Mouse (Mus musculus): ENCODE results near the gene Ablim1. TPM values are rescaled to one million over a fixed set of nuclear protein-coding genes. Genes with fewer than 3 reads are reported as not detected.

The Ablim1 gene
- total RNA-seq, 4 experiments from 2014 or later, result 103 to 121 (median 110) TPM

DNA sequence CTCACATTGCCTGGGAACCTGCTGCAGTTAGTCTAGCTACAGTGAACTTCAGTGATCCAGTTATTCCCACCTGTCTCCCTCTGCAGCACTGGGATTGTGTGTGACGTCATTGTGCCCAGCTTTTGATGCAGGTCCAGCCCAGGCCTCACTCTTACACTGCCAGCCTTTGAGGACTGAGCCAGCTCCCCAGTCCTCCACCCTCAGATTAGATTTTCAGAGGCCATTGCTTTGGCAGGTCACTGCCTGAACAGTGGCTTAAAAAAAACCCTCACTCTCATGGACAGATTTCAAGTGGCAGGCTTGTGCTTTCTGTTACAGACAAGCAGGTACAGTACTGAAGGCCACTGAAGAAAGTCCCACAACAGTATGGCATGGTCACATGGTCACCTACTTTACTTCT lies 30.0 kb upstream of the Ablim1 start:
- DNase-seq (ENCODE audit: low spot score in 2 of 2), result no peak

DNA sequence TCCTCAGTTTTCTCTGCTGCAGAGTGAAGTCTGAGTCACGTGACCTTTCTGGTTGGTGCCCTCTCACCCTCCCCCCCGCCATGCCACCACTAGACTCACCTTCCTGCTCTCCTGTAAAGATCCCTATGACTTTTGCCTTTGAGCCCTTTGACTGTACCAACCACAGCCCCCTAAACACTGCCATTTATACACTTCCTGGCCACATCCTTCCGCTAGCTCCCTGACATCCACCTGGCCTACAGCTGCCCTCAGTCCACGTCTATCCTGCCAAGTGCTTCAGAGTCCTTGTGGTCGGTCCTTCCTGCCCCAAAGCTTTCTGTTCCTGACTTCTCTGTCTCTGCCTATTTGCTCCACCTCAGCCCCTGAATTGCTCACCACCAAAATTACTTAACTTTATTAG lies 29.1 kb upstream of the Ablim1 start:
- DNase-seq (ENCODE audit: low spot score in 2 of 2), result no peak

- no peak for DNase-seq (ENCODE audit: low spot score in 2 of 2)
These were observed 26.4 kb upstream of the Ablim1 start for GRCm38 (mm10) chr19:57340900-57341742.

DNA sequence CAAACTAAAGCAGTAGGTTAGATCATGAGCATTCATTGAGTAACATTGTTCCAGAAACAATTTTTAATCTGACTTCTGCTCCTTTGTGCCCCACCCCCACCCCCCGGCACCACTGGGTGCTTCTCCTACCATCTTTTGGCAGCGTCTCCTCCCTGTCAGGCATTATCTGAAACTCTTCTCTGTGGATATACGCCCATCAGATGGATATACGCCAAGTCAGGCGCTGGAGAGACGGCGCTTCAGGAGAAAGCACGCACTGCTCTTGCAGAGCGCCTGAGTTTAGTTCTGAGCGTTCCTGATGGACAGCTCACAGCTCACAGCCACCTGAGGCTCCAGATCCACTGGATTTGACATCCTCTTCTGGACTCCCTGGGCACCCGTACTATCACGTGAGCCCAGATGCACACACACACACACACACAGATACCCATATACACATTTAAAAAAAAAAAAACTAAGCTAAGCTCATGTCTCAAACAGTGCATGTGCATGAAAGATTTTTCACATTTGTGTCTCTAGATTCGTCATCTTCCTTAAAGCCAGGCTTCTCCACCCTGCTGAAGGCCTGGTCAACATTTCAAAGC lies 24.7 kb upstream of the Ablim1 start:
- no peak for DNase-seq (ENCODE audit: low spot score in 2 of 2)

DNA sequence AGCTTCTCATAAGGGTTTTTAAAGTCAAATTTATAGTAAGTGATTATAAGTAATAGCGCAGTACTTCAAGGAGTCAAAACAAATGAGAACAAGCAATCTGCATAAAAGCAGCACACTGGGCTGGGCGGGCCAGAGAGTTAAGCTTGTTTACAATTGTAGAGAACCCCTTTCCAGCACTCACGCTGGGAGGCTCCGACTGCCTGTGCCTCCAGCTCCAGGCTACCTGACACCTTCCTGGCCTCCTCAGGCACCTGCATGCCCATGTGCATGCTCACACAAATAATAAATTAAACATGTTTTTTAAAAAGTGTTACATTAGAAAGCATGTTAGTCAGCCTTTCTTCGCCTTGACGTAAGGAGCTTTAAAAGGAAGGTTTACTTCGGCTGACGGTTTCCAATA lies 20.4 kb upstream of the Ablim1 start:
- no peak for DNase-seq (ENCODE audit: low spot score in 2 of 2)

- no peak for DNase-seq (ENCODE audit: low spot score in 2 of 2)
These were observed 18.6 kb upstream of the Ablim1 start for GRCm38 (mm10) chr19:57333356-57333755.

DNA sequence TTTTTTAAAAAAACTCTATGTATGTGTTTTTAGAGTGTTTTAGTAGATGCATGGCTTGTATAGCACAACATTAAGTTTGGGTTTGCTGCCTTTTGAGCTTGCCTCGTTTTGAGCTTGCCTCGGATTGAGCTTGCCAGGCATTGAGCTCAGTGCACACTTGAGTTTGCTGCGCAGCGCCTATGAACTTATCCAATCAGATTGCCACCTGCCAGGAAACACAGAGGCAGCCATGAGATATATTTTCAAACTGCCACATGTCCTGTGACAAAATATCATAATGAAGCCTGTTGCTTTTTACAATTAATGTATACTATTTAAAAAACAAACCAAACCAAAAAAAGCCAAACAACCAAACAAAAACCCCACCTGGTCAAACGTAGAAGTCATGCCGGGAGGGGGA lies 16.5 kb upstream of the Ablim1 start:
- DNase-seq (ENCODE audit: low spot score in 2 of 2), result no peak

GRCm38 (mm10) chr19:57330309-57330708 lies 15.6 kb upstream of the Ablim1 start:
- no peak for DNase-seq (ENCODE audit: low spot score in 2 of 2)

DNA sequence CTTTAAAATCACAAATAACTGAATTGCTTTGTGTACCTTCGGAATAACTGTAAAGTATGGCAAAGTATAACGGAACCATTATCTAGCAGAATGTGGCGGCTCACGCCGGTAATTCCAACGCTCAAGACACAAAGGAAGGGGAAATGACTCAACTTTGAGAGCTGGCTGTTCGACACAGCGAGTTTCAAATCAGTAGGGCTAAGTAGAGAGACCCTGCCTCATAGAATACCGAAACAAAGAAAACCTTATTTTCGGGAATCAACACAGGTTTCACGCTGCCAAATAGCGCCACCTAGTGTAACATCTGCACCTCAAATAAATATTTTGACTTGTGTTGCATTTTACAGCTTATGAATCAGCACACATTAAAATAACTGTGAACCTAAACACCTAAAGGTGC lies 14.1 kb upstream of the Ablim1 start:
- DNase-seq (ENCODE audit: low spot score in 2 of 2), result no peak

DNA sequence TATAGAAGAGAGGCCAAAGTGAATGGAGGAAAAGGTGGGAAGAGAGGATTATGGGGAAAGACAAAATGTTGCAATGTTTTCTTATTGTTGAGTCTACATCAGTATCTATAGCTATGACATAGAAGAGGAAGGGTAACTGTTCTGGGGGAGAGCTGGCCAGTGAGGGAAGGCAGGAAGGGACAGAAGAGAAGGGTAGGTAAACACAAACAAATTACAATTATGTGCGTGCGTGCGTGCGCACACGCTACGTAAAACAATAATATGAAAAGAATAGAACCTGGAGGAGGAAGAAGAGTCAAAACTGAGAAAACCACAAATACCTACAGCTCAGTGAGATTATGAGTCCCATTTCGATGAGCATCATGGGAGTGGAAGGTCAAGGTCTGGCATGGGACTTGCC lies 13.6 kb upstream of the Ablim1 start:
- DNase-seq (ENCODE audit: low spot score in 2 of 2), result no peak

DNA sequence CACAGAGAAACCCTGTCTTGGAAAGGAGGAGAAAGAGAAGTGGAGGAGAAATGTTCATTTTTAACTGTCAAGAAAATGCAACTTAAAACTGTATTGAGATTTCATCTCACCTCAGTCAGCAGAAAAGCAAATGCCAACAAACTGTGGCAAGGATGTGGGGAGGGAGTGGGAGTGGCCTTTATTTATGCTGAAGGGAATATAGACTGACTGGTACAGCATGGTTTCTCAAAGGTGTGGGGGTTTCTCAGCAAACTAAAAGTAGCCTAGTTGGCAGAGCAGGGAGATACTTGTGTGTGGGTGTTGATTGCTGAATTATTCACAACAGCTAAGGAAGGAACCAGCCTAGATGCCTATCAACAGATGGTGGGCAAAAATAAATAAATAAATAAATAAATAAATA lies 13.0 kb upstream of the Ablim1 start:
- DNase-seq (ENCODE audit: low spot score in 2 of 2), result no peak

DNA sequence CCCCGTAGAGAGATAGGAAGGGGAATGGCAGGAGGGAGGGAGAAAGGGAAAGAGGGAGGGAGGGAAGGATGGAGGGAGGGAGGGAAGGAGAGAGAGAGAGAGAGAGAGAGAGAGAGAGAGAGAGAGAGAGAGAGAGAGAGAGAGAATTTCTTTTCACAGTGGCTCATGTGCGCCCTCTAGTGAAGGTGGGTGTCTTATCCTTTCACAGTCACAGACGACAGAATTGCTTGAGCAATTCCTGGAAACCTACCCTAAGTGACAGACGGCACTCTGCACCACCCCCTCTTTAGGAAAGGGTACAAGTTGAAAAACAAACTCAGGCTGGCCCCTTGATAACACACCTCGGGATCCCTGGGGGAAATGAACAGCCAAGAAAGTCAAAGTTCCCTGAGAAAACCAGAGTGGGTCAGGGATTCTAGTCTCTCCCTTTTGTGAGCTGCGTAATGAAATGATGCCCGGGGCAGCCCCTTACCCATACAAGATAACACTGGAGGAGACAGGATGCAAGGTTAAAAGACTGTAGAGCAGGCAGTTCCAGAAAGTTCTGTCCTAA lies 11.1 kb upstream of the Ablim1 start:
- DNase-seq (ENCODE audit: low spot score in 2 of 2), result peak in 1 of 2 experiments; percentile 32

- DNase-seq (ENCODE audit: low spot score in 2 of 2), result no peak
These were observed 8.4 kb upstream of the Ablim1 start for GRCm38 (mm10) chr19:57323087-57323486.

DNA sequence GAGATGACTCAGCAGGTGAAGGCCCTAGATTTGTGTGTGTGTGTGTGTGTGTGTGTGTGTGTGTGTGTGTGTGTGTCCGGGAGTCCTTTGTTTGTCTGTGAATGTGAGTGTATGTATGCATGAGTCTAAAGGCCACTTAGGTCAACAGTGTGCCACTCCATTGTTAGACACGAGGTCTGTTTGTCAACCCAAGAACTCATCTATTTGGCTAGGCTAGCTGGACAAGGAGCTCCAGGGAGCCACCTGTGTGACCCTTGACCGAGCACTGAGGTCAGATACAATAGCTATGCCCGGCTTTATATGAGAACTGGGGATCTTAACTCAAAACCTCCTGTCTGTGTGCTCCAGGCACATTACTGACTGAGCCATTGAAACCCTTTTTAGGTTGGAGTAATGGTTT lies 7.8 kb upstream of the Ablim1 start:
- no peak for DNase-seq (ENCODE audit: low spot score in 2 of 2)

DNA sequence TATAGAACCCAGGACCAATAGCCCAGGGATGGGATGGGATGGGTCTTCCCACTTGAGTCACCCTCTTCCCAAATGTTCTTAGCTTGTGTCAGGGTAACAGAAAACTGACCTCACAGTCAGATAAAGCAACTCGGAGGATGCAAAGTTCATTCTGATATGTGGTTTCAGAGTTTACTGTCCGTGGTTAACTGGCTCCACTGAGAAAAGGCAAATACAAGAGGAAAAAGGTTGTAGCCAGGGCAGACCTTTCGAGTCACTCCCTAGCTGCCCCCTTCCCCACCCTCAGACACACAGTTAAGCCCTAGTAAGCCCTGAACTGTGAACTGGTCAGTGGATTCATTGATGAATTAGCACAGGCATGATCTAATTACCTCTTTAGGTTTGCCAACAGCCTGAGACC lies 7.1 kb upstream of the Ablim1 start:
- no peak for DNase-seq (ENCODE audit: low spot score in 2 of 2)

GRCm38 (mm10) chr19:57320656-57321382 lies 6.1 kb upstream of the Ablim1 start:
- no peak for DNase-seq (ENCODE audit: low spot score in 2 of 2)

DNA sequence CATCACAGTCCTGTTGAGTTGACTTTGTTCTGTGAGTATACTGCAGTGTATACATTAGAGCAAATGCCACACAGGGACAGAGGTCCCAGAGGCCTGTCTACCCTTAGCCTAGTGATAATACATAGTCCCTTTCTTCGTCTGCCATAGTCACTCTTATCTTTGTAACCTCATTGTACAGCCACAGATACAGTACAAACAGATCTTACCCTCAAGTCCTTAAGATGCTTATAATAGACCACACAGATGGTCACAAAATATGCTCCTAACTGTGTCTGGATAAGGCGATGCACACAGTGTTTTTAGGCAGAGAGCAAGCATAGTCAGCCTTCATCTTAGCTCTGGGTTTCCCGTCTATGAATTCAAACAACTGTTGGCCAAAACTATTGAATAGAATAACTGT lies 1.9 kb upstream of the Ablim1 start:
- DNase-seq (ENCODE audit: low spot score in 2 of 2), result no peak

- DNase-seq (ENCODE audit: low spot score in 2 of 2), result no peak
These were observed 370 bp upstream of the Ablim1 start for GRCm38 (mm10) chr19:57315013-57315565.

- DNase-seq (ENCODE audit: low spot score in 2 of 2), result no peak
These were observed 801 bp downstream of the Ablim1 start for GRCm38 (mm10) chr19:57313891-57314345.

DNA sequence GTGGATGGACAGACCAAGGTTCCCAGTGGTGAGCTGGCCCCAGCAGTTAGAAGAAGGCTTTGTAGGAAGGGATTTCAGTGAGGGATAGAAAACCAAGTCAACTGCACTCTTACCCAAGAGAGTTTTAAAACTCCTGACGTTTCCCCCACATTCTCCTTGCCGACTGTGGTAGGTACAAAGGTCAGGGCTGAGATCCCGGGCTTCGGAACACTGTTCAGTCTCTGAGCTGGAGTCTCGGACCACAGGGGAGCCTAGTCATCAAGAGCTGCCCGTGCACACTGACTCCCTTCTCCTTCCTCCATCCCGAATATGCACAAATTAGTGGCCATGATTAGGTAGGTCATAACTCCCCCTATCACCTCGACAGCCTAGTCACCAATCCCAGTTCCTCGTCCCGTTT lies 1.5 kb downstream of the Ablim1 start:
- DNase-seq (ENCODE audit: low spot score in 2 of 2), result no peak

GRCm38 (mm10) chr19:57309980-57310379 lies 4.7 kb downstream of the Ablim1 start:
- no peak for DNase-seq (ENCODE audit: low spot score in 2 of 2)

DNA sequence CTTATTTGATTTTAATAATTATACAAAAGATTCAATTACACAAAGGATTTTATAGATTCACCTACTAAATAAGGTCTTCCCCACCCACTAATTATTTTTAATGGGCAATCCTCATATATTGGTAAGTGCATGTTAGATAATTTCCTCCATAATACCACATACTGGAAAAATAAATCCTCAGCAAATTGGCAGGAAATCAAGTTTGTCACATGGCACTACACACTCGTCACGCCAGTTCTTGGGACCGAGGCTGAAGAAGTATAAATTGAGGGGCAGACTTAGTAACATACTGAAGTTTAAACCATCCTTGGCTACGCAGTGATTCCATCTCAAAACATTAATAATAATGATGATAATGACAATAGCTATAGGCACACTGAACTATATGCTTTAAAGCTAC lies 8.1 kb downstream of the Ablim1 start:
- DNase-seq (ENCODE audit: low spot score in 2 of 2), result no peak
